Mouse (Mus musculus): ENCODE results near the gene Hyls1. TPM values are rescaled to one million over a fixed set of nuclear protein-coding genes. Genes with fewer than 3 reads are reported as not detected.
"Not testable (repeated sequence)": the region's sequence is repeated elsewhere in the genome, so short reads cannot be mapped to it uniquely, and the experiment has no call there.

The Hyls1 gene
- polyA plus RNA-seq (2012; rRNA removed) = 5.1 and 6.3 TPM in 2 replicates

- peak; percentile 76 for DNase-seq (ENCODE audit: low read depth)
Observed at GRCm38 (mm10) chr9:35569571-35570534, at the start of gene Hyls1, which contains the start of gene Pate2. Gene Hyls1, minus strand, starts transcription at chr9:35570398. Gene Pate2, plus strand, starts transcription at chr9:35570284.

- not testable (repeated sequence) for DNase-seq (ENCODE audit: low read depth)
Observed at GRCm38 (mm10) chr9:35616784-35617183, 46.6 kb upstream of the Hyls1 start.

- no peak for DNase-seq (ENCODE audit: low read depth)
Observed at GRCm38 (mm10) chr9:35614005-35614404, 43.8 kb upstream of the Hyls1 start.

- no peak for DNase-seq (ENCODE audit: low read depth)
Observed at GRCm38 (mm10) chr9:35611841-35612240, 41.6 kb upstream of the Hyls1 start, which contains the start of gene Pate4. Gene Pate4, minus strand, starts transcription at chr9:35611941.

- DNase-seq (ENCODE audit: low read depth) = no peak
Observed at GRCm38 (mm10) chr9:35607647-35608405, 37.6 kb upstream of the Hyls1 start.

GRCm38 (mm10) chr9:35592903-35593302 lies 22.7 kb upstream of the Hyls1 start:
- no peak for DNase-seq (ENCODE audit: low read depth)

- no peak for DNase-seq (ENCODE audit: low read depth)
Observed at GRCm38 (mm10) chr9:35587674-35588073, 17.5 kb upstream of the Hyls1 start.

- no peak for DNase-seq (ENCODE audit: low read depth)
Observed at GRCm38 (mm10) chr9:35574416-35574815, 4.2 kb upstream of the Hyls1 start.

- DNase-seq (ENCODE audit: low read depth) = no peak
Observed at GRCm38 (mm10) chr9:35570663-35571062, 465 bp upstream of the Hyls1 start.

GRCm38 (mm10) chr9:35567995-35568394 lies 2.2 kb downstream of the Hyls1 start:
- no peak for DNase-seq (ENCODE audit: low read depth)

- no peak for DNase-seq (ENCODE audit: low read depth)
Observed at GRCm38 (mm10) chr9:35564536-35565240, 5.5 kb downstream of the Hyls1 start.

GRCm38 (mm10) chr9:35561583-35561982 lies 8.6 kb downstream of the Hyls1 start:
- no peak for DNase-seq (ENCODE audit: low read depth)

- DNase-seq (ENCODE audit: low read depth) = no peak
Observed at GRCm38 (mm10) chr9:35561076-35561475, 9.1 kb downstream of the Hyls1 start.

GRCm38 (mm10) chr9:35559009-35559890 lies 10.9 kb downstream of the Hyls1 start:
- DNase-seq (ENCODE audit: low read depth) = no peak

- DNase-seq (ENCODE audit: low read depth) = no peak
Observed at GRCm38 (mm10) chr9:35558257-35559008, 11.8 kb downstream of the Hyls1 start, which contains the start of the genes Ddx25 and Pus3. Gene Ddx25, minus strand, starts transcription at chr9:35558528. Gene Pus3, plus strand, starts transcription at chr9:35558595.

GRCm38 (mm10) chr9:35556494-35557102 lies 13.6 kb downstream of the Hyls1 start:
- no peak for DNase-seq (ENCODE audit: low read depth)

- no peak for DNase-seq (ENCODE audit: low read depth)
Observed at GRCm38 (mm10) chr9:35548455-35548854, 21.7 kb downstream of the Hyls1 start.

- DNase-seq (ENCODE audit: low read depth) = no peak
Observed at GRCm38 (mm10) chr9:35546745-35547144, 23.5 kb downstream of the Hyls1 start.

- no peak for DNase-seq (ENCODE audit: low read depth)
Observed at GRCm38 (mm10) chr9:35545704-35546103, 24.5 kb downstream of the Hyls1 start.

All from gonadal fat pad, adult 2 months (tissue).